Comparison of ENCODE assay signal across 25 mouse cellular contexts in genomic region chr9:47469576-47469975, GRCm38 (mm10).
"Had no signal": no experiment of that assay in that cellular context is flagged by ENCODE, and none has a peak within 500 bp of the region (broad histone marks: within the 10 kb centered on the region; RNA-seq: fewer than 3 reads in every experiment).

No protein-coding gene starts in this region.

- H3K4me1 ChIP-seq: heart, embryonic 15.5 days; hindbrain, embryonic 15.5 days; limb, embryonic 12.5 days; liver, embryonic 13.5 days had no signal

- H3K27me3 ChIP-seq: heart, embryonic 15.5 days; hindbrain, embryonic 15.5 days; kidney, embryonic 15.5 days; limb, embryonic 12.5 days; liver, embryonic 13.5 days had no signal

- H3K4me3 ChIP-seq: heart, embryonic 10.5 days; heart, embryonic 13.5 days; heart, embryonic 15.5 days; hindbrain, embryonic 13.5 days; hindbrain, embryonic 15.5 days; kidney, embryonic 15.5 days; left cerebral cortex, adult 2 months; limb, embryonic 10.5 days; limb, embryonic 12.5 days; liver, embryonic 13.5 days had no signal

- H3K9me3 ChIP-seq: heart, embryonic 10.5 days; heart, embryonic 13.5 days; heart, embryonic 15.5 days; hindbrain, embryonic 13.5 days; hindbrain, embryonic 15.5 days; kidney, embryonic 15.5 days; limb, embryonic 10.5 days; limb, embryonic 12.5 days; liver, embryonic 13.5 days had no signal

- ATAC-seq: hindbrain, postnatal 0 days; intestine, embryonic 16.5 days had no signal

- H3K9ac ChIP-seq: heart, embryonic 13.5 days; heart, embryonic 15.5 days; hindbrain, embryonic 13.5 days; hindbrain, embryonic 15.5 days; kidney, embryonic 15.5 days; limb, embryonic 12.5 days; liver, embryonic 13.5 days had no signal

- H3K4me2 ChIP-seq: heart, embryonic 13.5 days; heart, embryonic 15.5 days; hindbrain, embryonic 13.5 days; hindbrain, embryonic 15.5 days; kidney, embryonic 15.5 days; limb, embryonic 12.5 days; liver, embryonic 11.5 days; liver, embryonic 13.5 days had no signal

- DNase-seq: gastrocnemius, postnatal 14 days; gastrocnemius, postnatal 36 days; heart, adult 18-20 months; heart, postnatal 10 days; heart, postnatal 36 days; kidney, adult 11 months; kidney, adult 2 months; kidney, adult 9 months; kidney, postnatal 14 days; kidney, postnatal 36 days; liver; liver, embryonic 13.5 days had no signal

- H3K36me3 ChIP-seq: heart, embryonic 10.5 days; heart, embryonic 13.5 days; heart, embryonic 15.5 days; hindbrain, embryonic 13.5 days; hindbrain, embryonic 15.5 days; kidney, embryonic 15.5 days; limb, embryonic 10.5 days; limb, embryonic 12.5 days; liver, embryonic 13.5 days had no signal

- H3K27ac ChIP-seq: heart, embryonic 10.5 days; heart, embryonic 13.5 days; heart, embryonic 15.5 days; hindbrain, embryonic 13.5 days; hindbrain, embryonic 15.5 days; hindbrain, postnatal 0 days; kidney, embryonic 15.5 days; kidney, postnatal 0 days; left cerebral cortex, adult 2 months; limb, embryonic 10.5 days; limb, embryonic 12.5 days; liver, embryonic 13.5 days had no signal
